Mouse (Mus musculus): ENCODE results near the gene Ssc4d. TPM values are rescaled to one million over a fixed set of nuclear protein-coding genes. Genes with fewer than 3 reads are reported as not detected.
A peak's percentile ranks its signal among the peaks of the same experiment; 100 is the strongest.

The Ssc4d gene
- polyA plus RNA-seq, 1 experiment from 2014 or later = 1.4 TPM

DNA sequence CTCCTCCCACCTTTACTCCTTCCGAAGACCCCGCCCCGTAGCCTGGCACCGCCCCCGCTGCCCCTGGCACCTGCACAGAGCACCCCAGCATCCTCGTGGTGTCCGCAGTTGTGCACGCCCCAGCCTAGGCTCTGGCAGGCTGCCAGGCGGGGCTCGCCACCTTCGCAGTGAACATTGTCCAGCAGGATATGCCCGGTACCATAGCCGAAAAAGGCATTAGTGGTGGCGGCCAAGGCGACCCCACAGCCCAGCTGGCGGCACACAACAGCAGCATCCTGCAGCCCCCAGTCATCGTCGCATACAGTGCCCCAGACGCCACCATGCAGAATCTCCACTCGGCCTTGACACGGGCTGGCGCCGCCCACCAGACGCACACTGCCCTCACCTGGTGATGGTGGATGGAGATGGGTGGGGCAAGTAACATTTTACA, 8.8 kb downstream of the Ssc4d start:
- Histone ChIP-seq H3K27ac (ENCODE audit: low read depth, low read length) (no peak overlapping the region), H3K4me1 (ENCODE audit: control insufficient read depth, insufficient read depth, low read length) (0 out of 2 replicates have a peak, but pooled peaks cover 6% of the 10 kb centered on the region), H3K4me2 (ENCODE audit: low read depth, low read length) (peak overlapping the region; percentile 1; the same call in 1 of the 2 replicates), H3K9ac (replicated peaks; ENCODE audit: low read depth, low read length) (no peak overlapping the region), H3K4me3 (ENCODE audit: low read depth, low read length) (peak overlapping the region; percentile 0; the same call in 1 of the 2 replicates), H3K27me3 (ENCODE audit: control insufficient read depth, insufficient read depth, low read length) (no peaks in the 10 kb centered on the region), H3K36me3 (ENCODE audit: control insufficient read depth, insufficient read depth, low read length) (no peaks in the 10 kb centered on the region), H3K9me3 (ENCODE audit: control insufficient read depth, low read length) (no peaks in the 10 kb centered on the region)
- ATAC-seq (ENCODE audit: low read depth) = no peak
- 10% methylated on average over 24 of the region's 24 CpGs for WGBS

DNA sequence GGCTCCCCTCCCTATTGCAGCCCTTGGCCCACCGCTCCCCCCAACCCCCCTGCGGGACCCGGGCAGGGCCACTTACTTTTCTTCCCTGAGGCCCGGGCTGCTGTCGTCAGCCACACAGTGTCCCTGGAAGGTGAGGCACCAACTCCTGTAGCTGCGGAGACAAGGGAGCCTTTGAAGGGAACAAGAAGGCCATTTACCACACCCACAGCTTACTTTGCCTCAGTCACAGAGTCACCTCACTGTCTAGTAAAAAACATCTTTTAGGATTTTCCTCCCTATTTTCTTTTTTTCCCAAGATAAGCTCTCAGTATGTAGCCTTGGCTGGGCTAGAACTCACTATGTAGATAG, 11.1 kb downstream of the Ssc4d start:
- WGBS = 4% methylated on average over 6 of the region's 6 CpGs
- no peak for ATAC-seq (ENCODE audit: low read depth)
- peak overlapping the region; percentile 98 for H3K27ac ChIP-seq (ENCODE audit: low read depth, low read length)
- peak overlapping the region; percentile 86 for H3K9ac ChIP-seq (replicated peaks; ENCODE audit: low read depth, low read length)
- H3K9me3 ChIP-seq (ENCODE audit: control insufficient read depth, low read length) = no peaks in the 10 kb centered on the region
- H3K4me1 ChIP-seq (ENCODE audit: control insufficient read depth, insufficient read depth, low read length) = 0 out of 2 replicates have a peak, but pooled peaks cover 6% of the 10 kb centered on the region
- H3K36me3 ChIP-seq (ENCODE audit: control insufficient read depth, insufficient read depth, low read length) = no peaks in the 10 kb centered on the region
- H3K4me3 ChIP-seq (ENCODE audit: low read depth, low read length) = peak overlapping the region; percentile 58
- H3K4me2 ChIP-seq (ENCODE audit: low read depth, low read length) = peak overlapping the region; percentile 92
- no peaks in the 10 kb centered on the region for H3K27me3 ChIP-seq (ENCODE audit: control insufficient read depth, insufficient read depth, low read length)

DNA sequence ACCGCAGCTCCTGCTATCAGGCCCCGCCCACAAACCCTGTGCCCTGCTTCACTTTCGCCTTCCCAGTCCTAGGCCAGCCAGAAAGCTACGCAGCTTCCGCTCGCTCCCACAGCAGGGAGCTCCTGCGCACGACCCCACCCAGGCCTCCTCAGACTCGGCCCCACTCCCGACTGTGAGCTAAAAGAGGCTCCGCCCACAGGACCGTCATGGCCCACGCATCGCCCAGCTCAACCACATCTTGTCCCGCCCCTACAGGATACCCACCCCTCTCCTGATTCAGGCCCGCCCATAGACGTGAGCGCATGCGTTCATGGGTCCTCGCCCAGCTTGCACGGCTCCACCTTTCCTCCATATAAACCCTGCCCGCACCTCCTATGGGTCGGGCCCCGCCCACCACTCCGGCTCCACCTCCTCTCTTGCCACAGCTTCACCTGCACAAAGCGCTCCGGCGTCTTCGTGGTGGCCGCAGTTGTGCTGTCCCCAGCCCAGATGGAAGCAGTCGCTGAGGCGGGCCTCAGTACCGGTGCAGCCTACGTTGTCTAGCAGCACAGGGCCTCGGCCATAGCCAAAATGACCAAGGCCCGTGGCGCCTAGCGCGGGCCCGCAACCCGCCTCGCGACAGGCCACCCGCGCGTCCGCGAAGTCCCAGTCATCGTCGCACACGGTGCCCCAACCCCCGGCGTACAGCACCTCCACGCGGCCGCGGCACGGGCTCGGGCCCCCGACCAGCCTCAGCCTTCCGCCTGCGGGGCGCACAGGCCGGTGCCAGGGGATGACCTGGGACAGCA, 11.6 kb downstream of the Ssc4d start:
- Histone ChIP-seq H3K9ac (replicated peaks; ENCODE audit: low read depth, low read length) (peak overlapping the region; percentile 86), H3K4me1 (ENCODE audit: control insufficient read depth, insufficient read depth, low read length) (0 out of 2 replicates have a peak, but pooled peaks cover 6% of the 10 kb centered on the region), H3K36me3 (ENCODE audit: control insufficient read depth, insufficient read depth, low read length) (no peaks in the 10 kb centered on the region), H3K9me3 (ENCODE audit: control insufficient read depth, low read length) (no peaks in the 10 kb centered on the region), H3K4me3 (ENCODE audit: low read depth, low read length) (peak overlapping the region; percentile 58), H3K27ac (ENCODE audit: low read depth, low read length) (peak overlapping the region; percentile 98), H3K4me2 (ENCODE audit: low read depth, low read length) (peak overlapping the region; percentile 92), H3K27me3 (ENCODE audit: control insufficient read depth, insufficient read depth, low read length) (no peaks in the 10 kb centered on the region)
- WGBS = under 1% methylated on average over 63 of the region's 64 CpGs
- ATAC-seq (ENCODE audit: low read depth) = peak; percentile 96

DNA sequence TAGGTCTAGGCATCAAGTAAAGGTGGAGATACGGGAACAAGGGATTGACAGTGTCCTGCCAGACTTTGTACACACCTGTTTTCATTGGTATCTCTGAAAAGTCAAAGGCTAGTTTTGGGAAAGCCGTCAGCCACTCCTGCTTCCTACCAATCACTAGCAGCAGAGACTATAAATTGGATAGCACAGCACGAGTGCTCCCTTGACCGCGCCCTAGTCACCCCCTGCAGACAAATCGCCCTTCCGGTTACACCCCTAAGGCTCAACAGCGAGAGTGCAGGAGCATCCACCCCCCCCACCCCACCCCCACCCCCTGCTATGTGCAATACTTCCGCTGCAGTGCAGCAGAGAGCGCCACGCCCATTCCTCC, 12.2 kb downstream of the Ssc4d start:
- H3K9ac ChIP-seq (replicated peaks; ENCODE audit: low read depth, low read length) = no peak overlapping the region
- 0 out of 2 replicates have a peak, but pooled peaks cover 7% of the 10 kb centered on the region for H3K4me1 ChIP-seq (ENCODE audit: control insufficient read depth, insufficient read depth, low read length)
- 0% methylated on average over 11 of the region's 11 CpGs for WGBS
- no peak for ATAC-seq (ENCODE audit: low read depth)
- H3K9me3 ChIP-seq (ENCODE audit: control insufficient read depth, low read length) = no peaks in the 10 kb centered on the region
- no peaks in the 10 kb centered on the region for H3K27me3 ChIP-seq (ENCODE audit: control insufficient read depth, insufficient read depth, low read length)
- peak overlapping the region; percentile 98 for H3K27ac ChIP-seq (ENCODE audit: low read depth, low read length)
- no peaks in the 10 kb centered on the region for H3K36me3 ChIP-seq (ENCODE audit: control insufficient read depth, insufficient read depth, low read length)
- H3K4me3 ChIP-seq (ENCODE audit: low read depth, low read length) = peak overlapping the region; percentile 58
- peak overlapping the region; percentile 92 for H3K4me2 ChIP-seq (ENCODE audit: low read depth, low read length)

DNA sequence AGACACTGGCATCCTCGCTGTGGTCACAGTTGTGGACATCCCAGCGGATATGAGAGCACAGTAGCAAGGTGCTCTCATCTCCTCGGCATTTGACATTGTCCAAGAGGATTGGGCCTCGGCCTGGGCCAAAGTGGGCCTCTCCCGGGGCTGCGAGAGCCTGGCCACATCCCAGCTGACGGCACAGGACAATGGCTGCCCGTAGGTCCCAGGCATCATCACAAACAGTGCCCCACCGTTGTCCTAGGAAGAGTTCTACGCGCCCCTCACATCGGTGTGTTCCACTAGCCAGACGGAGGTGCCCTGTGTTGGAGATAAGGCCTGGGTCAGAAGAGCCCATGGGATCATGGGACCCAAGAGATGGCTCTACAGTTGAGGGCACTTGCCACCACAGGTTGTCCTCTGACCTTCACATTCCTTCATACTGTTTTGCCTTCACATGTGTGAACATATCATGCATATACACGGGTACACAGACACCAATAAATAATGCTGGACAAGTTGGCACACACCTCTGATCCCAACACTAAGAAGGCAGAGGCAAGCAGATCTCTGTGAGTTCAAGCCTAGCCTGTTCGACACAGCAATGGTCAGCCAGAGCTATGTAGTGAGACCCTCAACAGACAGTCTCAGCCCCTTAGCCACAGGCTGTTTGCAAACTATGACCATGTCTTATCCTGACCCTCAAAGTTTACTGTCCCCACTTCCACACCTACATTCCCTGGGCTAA, 13.3 kb downstream of the Ssc4d start:
- H3K9ac ChIP-seq (replicated peaks; ENCODE audit: low read depth, low read length) = no peak overlapping the region
- H3K27ac ChIP-seq (ENCODE audit: low read depth, low read length) = no peak overlapping the region; the same call in 1 of the 2 replicates
- 97% methylated on average over 15 of the region's 15 CpGs for WGBS
- no peaks in the 10 kb centered on the region for H3K36me3 ChIP-seq (ENCODE audit: control insufficient read depth, insufficient read depth, low read length)
- H3K4me3 ChIP-seq (ENCODE audit: low read depth, low read length) = no peak overlapping the region
- no peaks in the 10 kb centered on the region for H3K9me3 ChIP-seq (ENCODE audit: control insufficient read depth, low read length)
- H3K4me1 ChIP-seq (ENCODE audit: control insufficient read depth, insufficient read depth, low read length) = 0 out of 2 replicates have a peak, but pooled peaks cover 11% of the 10 kb centered on the region
- H3K4me2 ChIP-seq (ENCODE audit: low read depth, low read length) = no peak overlapping the region
- no peaks in the 10 kb centered on the region for H3K27me3 ChIP-seq (ENCODE audit: control insufficient read depth, insufficient read depth, low read length)
- ATAC-seq (ENCODE audit: low read depth) = no peak

DNA sequence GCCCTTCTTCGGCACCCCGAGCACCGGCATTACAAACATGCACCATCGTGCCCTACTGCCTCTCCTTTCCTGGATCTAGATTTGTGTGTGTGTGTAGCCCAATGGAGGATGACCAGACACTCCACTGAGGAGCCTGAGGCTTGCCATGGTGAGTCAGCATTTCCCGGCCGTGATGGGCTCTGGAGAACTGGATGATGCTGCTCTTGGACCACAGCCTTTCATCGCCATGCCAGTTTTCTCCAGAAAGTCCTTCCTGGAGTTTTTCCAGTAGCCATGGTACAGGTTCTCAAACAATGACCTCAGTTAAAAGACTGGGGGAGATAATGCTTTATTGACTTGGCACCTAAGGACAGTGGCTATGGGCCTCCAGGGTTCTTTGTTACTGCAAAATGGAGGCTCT, 14.4 kb downstream of the Ssc4d start:
- Histone ChIP-seq H3K27ac (ENCODE audit: low read depth, low read length) (no peak overlapping the region), H3K9me3 (ENCODE audit: control insufficient read depth, low read length) (no peaks in the 10 kb centered on the region), H3K27me3 (ENCODE audit: control insufficient read depth, insufficient read depth, low read length) (no peaks in the 10 kb centered on the region), H3K36me3 (ENCODE audit: control insufficient read depth, insufficient read depth, low read length) (no peaks in the 10 kb centered on the region), H3K4me1 (ENCODE audit: control insufficient read depth, insufficient read depth, low read length) (0 out of 2 replicates have a peak, but pooled peaks cover 11% of the 10 kb centered on the region), H3K9ac (replicated peaks; ENCODE audit: low read depth, low read length) (no peak overlapping the region), H3K4me3 (ENCODE audit: low read depth, low read length) (no peak overlapping the region), H3K4me2 (ENCODE audit: low read depth, low read length) (no peak overlapping the region)
- ATAC-seq (ENCODE audit: low read depth) = no peak
- WGBS = 89% methylated on average over 7 of the region's 7 CpGs

DNA sequence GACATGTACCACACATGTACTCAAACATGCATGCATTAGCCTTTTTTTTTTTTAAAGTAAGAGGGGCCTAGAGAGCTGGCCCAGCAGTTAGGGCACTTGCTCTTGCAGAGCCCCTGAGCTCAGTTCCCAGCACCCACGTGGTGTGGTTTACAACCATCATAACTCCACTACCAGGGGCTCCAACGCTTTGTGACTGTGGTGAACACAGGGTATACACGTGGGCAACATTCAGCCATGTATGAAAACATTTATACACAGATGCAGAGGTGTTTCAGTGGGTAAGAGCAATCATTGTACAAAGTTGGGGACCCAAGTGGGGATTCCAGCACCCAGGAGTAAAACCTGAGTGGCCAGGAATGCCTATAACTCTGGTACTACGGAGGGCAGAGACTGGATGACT, 16.0 kb downstream of the Ssc4d start:
- no peak for ATAC-seq (ENCODE audit: low read depth)
- Histone ChIP-seq H3K27ac (ENCODE audit: low read depth, low read length) (peak overlapping the region; percentile 82; the same call in 1 of the 2 replicates), H3K4me1 (ENCODE audit: control insufficient read depth, insufficient read depth, low read length) (0 out of 2 replicates have a peak, but pooled peaks cover 11% of the 10 kb centered on the region), H3K9me3 (ENCODE audit: control insufficient read depth, low read length) (no peaks in the 10 kb centered on the region), H3K4me3 (ENCODE audit: low read depth, low read length) (no peak overlapping the region), H3K4me2 (ENCODE audit: low read depth, low read length) (no peak overlapping the region; the same call in 1 of the 2 replicates), H3K36me3 (ENCODE audit: control insufficient read depth, insufficient read depth, low read length) (no peaks in the 10 kb centered on the region), H3K27me3 (ENCODE audit: control insufficient read depth, insufficient read depth, low read length) (no peaks in the 10 kb centered on the region), H3K9ac (replicated peaks; ENCODE audit: low read depth, low read length) (no peak overlapping the region)
- 89% methylated on average over 4 of the region's 4 CpGs for WGBS

DNA sequence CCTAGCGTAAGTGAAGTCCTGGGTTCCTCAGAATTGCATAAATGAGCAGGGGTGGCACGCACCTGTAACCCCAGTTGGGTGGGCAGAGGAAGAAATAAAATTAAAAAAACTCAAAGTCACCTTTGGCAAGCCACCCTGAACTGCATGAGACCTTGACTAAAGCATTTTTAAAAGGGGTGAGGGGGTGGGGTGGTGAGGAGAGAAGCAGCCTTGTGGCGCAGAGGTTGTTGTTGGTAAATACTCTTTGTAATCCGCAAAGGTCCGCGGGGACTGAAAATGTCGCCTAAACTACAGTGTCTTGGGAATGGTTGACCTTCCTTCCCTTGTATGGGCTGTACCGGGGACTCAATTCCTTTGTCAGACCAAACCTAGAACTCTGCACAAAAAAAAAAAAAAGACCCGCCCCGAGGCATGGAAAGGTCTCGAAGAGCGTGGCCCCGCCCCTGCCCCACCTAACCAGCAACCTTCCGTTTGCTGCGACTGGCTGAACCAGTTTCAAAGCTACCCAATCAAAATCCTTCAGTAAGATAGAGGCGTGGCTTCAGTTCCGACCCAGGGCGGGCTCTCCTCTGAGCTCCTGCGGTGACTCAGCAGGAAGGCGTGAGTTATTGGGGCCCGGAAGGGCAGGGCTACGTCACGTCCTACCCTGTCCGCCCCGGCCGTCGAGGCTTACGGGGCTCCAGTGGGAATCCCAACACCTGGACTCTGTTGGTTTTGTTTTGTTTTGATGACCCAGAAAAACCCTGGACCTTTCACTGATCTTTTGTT, 16.9 kb downstream of the Ssc4d start:
- 0 out of 2 replicates have a peak, but pooled peaks cover 8% of the 10 kb centered on the region for H3K4me1 ChIP-seq (ENCODE audit: control insufficient read depth, insufficient read depth, low read length)
- peak overlapping the region; percentile 82 for H3K27ac ChIP-seq (ENCODE audit: low read depth, low read length)
- no peak overlapping the region for H3K9ac ChIP-seq (replicated peaks; ENCODE audit: low read depth, low read length)
- WGBS = 7% methylated on average over 28 of the region's 28 CpGs
- no peaks in the 10 kb centered on the region for H3K36me3 ChIP-seq (ENCODE audit: control insufficient read depth, insufficient read depth, low read length)
- no peaks in the 10 kb centered on the region for H3K27me3 ChIP-seq (ENCODE audit: control insufficient read depth, insufficient read depth, low read length)
- peak overlapping the region; percentile 26 for H3K4me3 ChIP-seq (ENCODE audit: low read depth, low read length)
- ATAC-seq (ENCODE audit: low read depth) = peak; percentile 70
- H3K4me2 ChIP-seq (ENCODE audit: low read depth, low read length) = peak overlapping the region; percentile 39
- H3K9me3 ChIP-seq (ENCODE audit: control insufficient read depth, low read length) = no peaks in the 10 kb centered on the region
